11 mouse cellular contexts compared by ENCODE assay signal in the genomic region with DNA sequence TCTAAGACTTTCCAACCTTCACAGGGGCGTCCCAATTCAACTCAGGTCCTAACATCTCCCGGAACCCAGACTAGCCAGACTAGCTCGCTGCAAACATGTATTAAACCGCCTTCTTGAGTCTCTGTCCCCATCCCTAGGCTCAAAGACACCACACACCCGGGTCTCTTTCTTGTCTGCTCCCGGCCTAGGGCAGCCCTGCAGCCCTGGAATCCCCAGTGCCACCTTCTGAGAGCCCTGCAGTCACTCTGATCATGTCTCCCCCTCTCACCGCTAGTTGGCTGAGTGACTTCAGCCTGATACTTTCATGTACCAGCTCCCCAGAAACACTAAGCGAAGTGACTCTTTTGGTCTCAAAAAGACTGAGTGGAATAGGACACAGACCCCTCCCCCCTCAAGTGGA. TPM values are rescaled to one million over a fixed set of nuclear protein-coding genes. Genes with fewer than 3 reads are reported as not detected.
A peak's percentile ranks its signal among the peaks of the same experiment; 100 is the strongest.
DNase-seq lines count a peak whose midpoint lies in the region; ATAC-seq and TF ChIP-seq lines count a peak whose summit lies in the region.
"Had no signal": no experiment of that assay in that cellular context is flagged by ENCODE, and none has a peak within 500 bp of the region (broad histone marks: within the 10 kb centered on the region; RNA-seq: fewer than 3 reads in every experiment).

No protein-coding gene starts in this region.

- no peak for DNase-seq in kidney, postnatal 0 days (ENCODE audit: low spot score)
- no peak for DNase-seq in kidney, postnatal 4 days
- no peak for DNase-seq in embryonic facial prominence, embryonic 14.5 days (ENCODE audit: low spot score)
- DNase-seq in hindbrain, embryonic 14.5 days (ENCODE audit: low spot score): no peak
- DNase-seq in midbrain, postnatal 0 days (ENCODE audit: low spot score): no peak
- DNase-seq in adrenal gland, postnatal 25 days: no peak
- no peak for DNase-seq in gastrocnemius, postnatal 10 days
- no peak for DNase-seq in left cerebral cortex, postnatal 14 days (ENCODE audit: low spot score in 2 of 2)
- DNase-seq: cerebellum, postnatal 36 days; kidney, postnatal 14 days had no signal

- H3K4me2 ChIP-seq in kidney, postnatal 0 days (ENCODE audit: low read length): peak overlapping the region; percentile 80
- H3K4me2 ChIP-seq in embryonic facial prominence, embryonic 14.5 days (ENCODE audit: low read depth, low read length): peak overlapping the region; percentile 88
- H3K4me2 ChIP-seq in hindbrain, embryonic 14.5 days (replicated peaks): peak overlapping the region; percentile 97
- peak overlapping the region; percentile 99 for H3K4me2 ChIP-seq in midbrain, postnatal 0 days (ENCODE audit: low read depth, low read length, poor library complexity, severe bottlenecking)

- peaks cover 9% of the 10 kb centered on the region; the same call in 1 of the 2 replicates for H3K4me1 ChIP-seq in kidney, postnatal 0 days (replicated peaks; ENCODE audit: insufficient read depth, low read length)
- H3K4me1 ChIP-seq in embryonic facial prominence, embryonic 14.5 days (ENCODE audit: control insufficient read depth, insufficient read depth, low read length): no peaks in the 10 kb centered on the region; the same call in 1 of the 2 replicates
- peaks cover 15% of the 10 kb centered on the region for H3K4me1 ChIP-seq in hindbrain, embryonic 14.5 days (replicated peaks; ENCODE audit: control insufficient read depth, insufficient read depth, low read length)
- H3K4me1 ChIP-seq in midbrain, postnatal 0 days (ENCODE audit: insufficient read depth, low read length): 0 out of 2 replicates have a peak, but pooled peaks cover 7% of the 10 kb centered on the region

- peak overlapping the region; percentile 38; the same call in 1 of the 2 replicates for H3K9ac ChIP-seq in kidney, postnatal 0 days (ENCODE audit: low read depth, low read length)
- H3K9ac ChIP-seq in embryonic facial prominence, embryonic 14.5 days (ENCODE audit: low read depth, low read length): 0 out of 2 replicates have a peak overlapping the region, but pooled peaks have one; percentile 48
- H3K9ac ChIP-seq in hindbrain, embryonic 14.5 days: peak overlapping the region; percentile 57
- peak overlapping the region; percentile 60 for H3K9ac ChIP-seq in midbrain, postnatal 0 days (replicated peaks; ENCODE audit: low read length, poor library complexity, severe bottlenecking)

- H3K27ac ChIP-seq in kidney, postnatal 0 days: no peak overlapping the region
- H3K27ac ChIP-seq in embryonic facial prominence, embryonic 14.5 days (replicated peaks; ENCODE audit: low read depth, low read length): no peak overlapping the region
- no peak overlapping the region for H3K27ac ChIP-seq in hindbrain, embryonic 14.5 days
- H3K27ac ChIP-seq in midbrain, postnatal 0 days (ENCODE audit: low read depth, low read length): no peak overlapping the region

- H3K36me3 ChIP-seq in kidney, postnatal 0 days (ENCODE audit: insufficient read depth, low read length): no peaks in the 10 kb centered on the region
- no peaks in the 10 kb centered on the region for H3K36me3 ChIP-seq in embryonic facial prominence, embryonic 14.5 days (ENCODE audit: control insufficient read depth, insufficient read depth, low read length)
- H3K36me3 ChIP-seq in hindbrain, embryonic 14.5 days (replicated peaks; ENCODE audit: control insufficient read depth, insufficient read depth): no peaks in the 10 kb centered on the region
- no peaks in the 10 kb centered on the region for H3K36me3 ChIP-seq in midbrain, postnatal 0 days (ENCODE audit: insufficient read depth, low read length)

- peaks cover 20% of the 10 kb centered on the region for H3K27me3 ChIP-seq in kidney, postnatal 0 days (ENCODE audit: insufficient read depth, low read length)
- H3K27me3 ChIP-seq in embryonic facial prominence, embryonic 14.5 days (replicated peaks; ENCODE audit: control insufficient read depth, insufficient read depth, low read length): peaks cover 67% of the 10 kb centered on the region
- peaks cover 67% of the 10 kb centered on the region for H3K27me3 ChIP-seq in hindbrain, embryonic 14.5 days (ENCODE audit: control insufficient read depth, insufficient read depth, low read length)
- peaks cover 33% of the 10 kb centered on the region for H3K27me3 ChIP-seq in midbrain, postnatal 0 days (ENCODE audit: insufficient read depth, low read length)

- H3K9me3 ChIP-seq in kidney, postnatal 0 days (replicated peaks; ENCODE audit: low read length): no peaks in the 10 kb centered on the region
- no peaks in the 10 kb centered on the region for H3K9me3 ChIP-seq in embryonic facial prominence, embryonic 14.5 days (ENCODE audit: control insufficient read depth, low read length)
- H3K9me3 ChIP-seq in hindbrain, embryonic 14.5 days (ENCODE audit: control insufficient read depth, low read length): no peaks in the 10 kb centered on the region
- no peaks in the 10 kb centered on the region for H3K9me3 ChIP-seq in midbrain, postnatal 0 days (ENCODE audit: low read length)

- ATAC-seq in kidney, postnatal 0 days (replicated peaks; ENCODE audit: low FRiP score, low read depth): no peak
- no peak for ATAC-seq in embryonic facial prominence, embryonic 14.5 days (ENCODE audit: low read depth)
- ATAC-seq in hindbrain, embryonic 14.5 days (ENCODE audit: low FRiP score): no peak
- no peak for ATAC-seq in midbrain, postnatal 0 days (ENCODE audit: low FRiP score)
- ATAC-seq: Patski had no signal

- intact Hi-C loops in left cerebral cortex, postnatal 14 days (cut with DNase I): no loop called here

- WGBS in kidney, postnatal 0 days: 7% methylated on average over 8 of the region's 8 CpGs
- 7% methylated on average over 8 of the region's 8 CpGs for WGBS in embryonic facial prominence, embryonic 14.5 days
- 11% methylated on average over 8 of the region's 8 CpGs for WGBS in hindbrain, embryonic 14.5 days
- 4% methylated on average over 8 of the region's 8 CpGs for WGBS in midbrain, postnatal 0 days

- peak overlapping the region; percentile 39 for H3K4me3 ChIP-seq in kidney, postnatal 0 days (replicated peaks; ENCODE audit: low read depth, low read length)
- peak overlapping the region; percentile 44 for H3K4me3 ChIP-seq in embryonic facial prominence, embryonic 14.5 days (ENCODE audit: low read depth, low read length)
- H3K4me3 ChIP-seq in hindbrain, embryonic 14.5 days (replicated peaks; ENCODE audit: low read length): peak overlapping the region; percentile 46
- H3K4me3 ChIP-seq in midbrain, postnatal 0 days (ENCODE audit: low read depth, low read length): peak overlapping the region; percentile 45

- TF ChIP-seq CTCF in kidney, postnatal 0 days (IDR thresholded peaks at IDR 0.05; ENCODE audit: low read depth): 0 out of 2 replicates have a peak, but pooled peaks have one; percentile 18
- TF ChIP-seq CTCF in midbrain, postnatal 0 days (IDR thresholded peaks at IDR 0.05): peak; percentile 45

RNA-seq across cellular contexts. Expression of gene Dusp15, which starts 7.9 kb away (rescaled TPM):
- 6.9 and 8.8 TPM in 2 replicates for polyA plus RNA-seq in kidney, postnatal 0 days (2015; fragmentation: Nextera tagmentation; extraction: Ambion mirVana)
- polyA plus RNA-seq in embryonic facial prominence, embryonic 14.5 days (2014; fragmentation: Nextera tagmentation; extraction: Ambion mirVana): 0.59 and 1.4 TPM in 2 replicates
- 8.8 and 11.0 TPM in 2 replicates for polyA plus RNA-seq in hindbrain, embryonic 14.5 days (2014; fragmentation: Nextera tagmentation; extraction: Ambion mirVana)
- 44.9 and 47.1 TPM in 2 replicates for total RNA-seq in midbrain, postnatal 0 days (2014; rRNA removed)
- polyA plus RNA-seq in midbrain, postnatal 0 days (2015; fragmentation: Nextera tagmentation; extraction: Ambion mirVana): 24.6 and 25.2 TPM in 2 replicates
- 1.0 and 4.9 TPM in 2 replicates for total RNA-seq in adrenal gland, postnatal 25 days (2021)
- 1 to 10 TPM; 2.5 to 3.1 TPM for total RNA-seq in gastrocnemius, postnatal 10 days (2021)
- 10 to 100 TPM; 23.2 to 28.3 TPM for total RNA-seq in left cerebral cortex, postnatal 14 days (2021)

RNA-seq across cellular contexts. Expression of gene Foxs1, which starts 10.6 kb away (rescaled TPM):
- 9.4 and 10.4 TPM in 2 replicates for polyA plus RNA-seq in kidney, postnatal 0 days (2015; fragmentation: Nextera tagmentation; extraction: Ambion mirVana)
- polyA plus RNA-seq in embryonic facial prominence, embryonic 14.5 days (2014; fragmentation: Nextera tagmentation; extraction: Ambion mirVana): 3.7 and 4.3 TPM in 2 replicates
- polyA plus RNA-seq in hindbrain, embryonic 14.5 days (2014; fragmentation: Nextera tagmentation; extraction: Ambion mirVana): 3.5 and 4.9 TPM in 2 replicates
- 4.0 and 6.8 TPM in 2 replicates for total RNA-seq in midbrain, postnatal 0 days (2014; rRNA removed)
- polyA plus RNA-seq in midbrain, postnatal 0 days (2015; fragmentation: Nextera tagmentation; extraction: Ambion mirVana): 2.4 and 3.3 TPM in 2 replicates
- total RNA-seq in adrenal gland, postnatal 25 days (2021): 2.1 and 2.9 TPM in 2 replicates
- 1 to 10 TPM; 4.6 to 6.5 TPM for total RNA-seq in gastrocnemius, postnatal 10 days (2021)
- 1 to 10 TPM; 1.2 to 1.7 TPM for total RNA-seq in left cerebral cortex, postnatal 14 days (2021)

RNA-seq across cellular contexts. Expression of gene Ttll9, which starts 18.7 kb away (rescaled TPM):
- polyA plus RNA-seq in kidney, postnatal 0 days (2015; fragmentation: Nextera tagmentation; extraction: Ambion mirVana): 0.64 and 0.75 TPM in 2 replicates
- polyA plus RNA-seq in embryonic facial prominence, embryonic 14.5 days (2014; fragmentation: Nextera tagmentation; extraction: Ambion mirVana): 1.1 and 1.2 TPM in 2 replicates
- 8.0 and 11.2 TPM in 2 replicates for polyA plus RNA-seq in hindbrain, embryonic 14.5 days (2014; fragmentation: Nextera tagmentation; extraction: Ambion mirVana)
- 4.9 and 7.8 TPM in 2 replicates for total RNA-seq in midbrain, postnatal 0 days (2014; rRNA removed)
- 7.6 and 7.9 TPM in 2 replicates for polyA plus RNA-seq in midbrain, postnatal 0 days (2015; fragmentation: Nextera tagmentation; extraction: Ambion mirVana)
- not detected in 2 replicates for total RNA-seq in adrenal gland, postnatal 25 days (2021)
- total RNA-seq in gastrocnemius, postnatal 10 days (2021): not detected
- 1 to 10 TPM; 3.1 to 3.2 TPM for total RNA-seq in left cerebral cortex, postnatal 14 days (2021)

RNA-seq across cellular contexts. Expression of gene Mylk2, which starts 32.4 kb away (rescaled TPM):
- polyA plus RNA-seq in kidney, postnatal 0 days (2015; fragmentation: Nextera tagmentation; extraction: Ambion mirVana): 0.14 and 0.21 TPM in 2 replicates
- polyA plus RNA-seq in embryonic facial prominence, embryonic 14.5 days (2014; fragmentation: Nextera tagmentation; extraction: Ambion mirVana): 0.51 and 1.3 TPM in 2 replicates
- polyA plus RNA-seq in hindbrain, embryonic 14.5 days (2014; fragmentation: Nextera tagmentation; extraction: Ambion mirVana): not detected in 2 replicates
- 0.16 TPM in 1 of 2 replicates, not detected in the other for total RNA-seq in midbrain, postnatal 0 days (2014; rRNA removed)
- 0.05 TPM in 1 of 2 replicates, not detected in the other for polyA plus RNA-seq in midbrain, postnatal 0 days (2015; fragmentation: Nextera tagmentation; extraction: Ambion mirVana)
- total RNA-seq in adrenal gland, postnatal 25 days (2021): not detected in 2 replicates
- 100 to 1,000 TPM; 111 to 112 TPM for total RNA-seq in gastrocnemius, postnatal 10 days (2021)
- total RNA-seq in left cerebral cortex, postnatal 14 days (2021): not detected
